Mouse (Mus musculus): ENCODE measurements around the gene Gpr1.

GRCm38 (mm10) chr1:63239751-63240150 lies 25.4 kb upstream of the Gpr1 start:
- TF ChIP-seq POLR2A (IDR thresholded peaks at IDR 0.05; ENCODE audit: low read depth, low read length), result no peak
- TF ChIP-seq CTCF (IDR thresholded peaks at IDR 0.05; ENCODE audit: borderline replicate concordance, insufficient read depth, low read length), result no peak

Data from embryonic fibroblast, embryonic 13.5 days (primary cell).